Mouse (Mus musculus): ENCODE data around the gene Vav1.

Gene Vav1

DNA sequence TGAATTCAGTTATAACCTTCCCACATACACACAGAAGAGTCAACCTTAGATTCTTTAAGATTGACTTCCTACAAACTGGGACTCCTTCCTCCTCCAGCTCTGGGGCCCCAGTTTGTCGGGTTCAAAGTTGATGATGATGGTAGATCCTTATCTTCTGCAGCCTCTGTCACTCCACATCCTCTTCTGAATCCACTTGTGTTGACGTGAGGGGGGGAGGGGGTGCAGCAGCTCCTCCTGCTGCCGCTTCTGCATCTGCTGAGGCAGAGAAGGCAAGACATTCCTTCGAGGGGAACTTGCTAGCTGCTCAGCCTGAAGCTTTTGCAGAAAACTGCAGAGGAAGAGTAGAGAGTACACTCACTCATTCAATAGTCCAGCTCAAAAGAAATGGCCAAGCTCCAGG, 62.7 kb downstream of the Vav1 start:
- DNase-seq = no peak

DNA sequence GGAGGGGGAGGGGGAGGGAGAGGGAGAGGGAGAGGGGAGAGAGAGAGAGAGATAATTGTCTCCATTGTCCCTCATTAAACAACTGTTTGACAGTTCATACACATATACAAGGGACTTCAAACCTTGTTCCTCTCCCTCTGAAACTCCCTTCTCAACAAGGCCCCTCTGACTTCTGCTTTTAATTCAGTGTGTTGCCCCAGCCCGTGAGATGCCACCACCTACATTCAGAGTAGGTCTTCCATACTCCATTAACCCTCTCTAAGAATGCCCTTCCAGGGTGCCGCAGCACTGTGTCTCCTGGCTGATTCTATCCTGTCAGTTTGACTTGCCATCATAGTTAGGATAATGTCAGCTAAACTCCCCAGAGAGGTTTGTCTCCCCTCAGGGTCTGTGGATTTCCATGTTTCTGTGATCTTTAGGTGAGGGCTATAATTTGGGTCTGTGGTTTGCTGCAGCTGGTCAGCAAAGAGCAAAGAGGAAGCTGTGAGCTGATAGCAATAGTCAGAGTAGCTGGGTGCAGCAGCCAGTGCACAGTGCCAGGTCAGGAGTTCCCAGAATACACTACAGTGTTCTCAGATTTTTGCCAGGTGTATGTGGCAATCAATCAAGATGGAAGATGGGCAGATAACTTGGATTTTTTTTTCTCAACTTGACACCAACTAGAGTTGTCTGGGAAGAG, 65.3 kb downstream of the Vav1 start:
- DNase-seq = no peak

DNA sequence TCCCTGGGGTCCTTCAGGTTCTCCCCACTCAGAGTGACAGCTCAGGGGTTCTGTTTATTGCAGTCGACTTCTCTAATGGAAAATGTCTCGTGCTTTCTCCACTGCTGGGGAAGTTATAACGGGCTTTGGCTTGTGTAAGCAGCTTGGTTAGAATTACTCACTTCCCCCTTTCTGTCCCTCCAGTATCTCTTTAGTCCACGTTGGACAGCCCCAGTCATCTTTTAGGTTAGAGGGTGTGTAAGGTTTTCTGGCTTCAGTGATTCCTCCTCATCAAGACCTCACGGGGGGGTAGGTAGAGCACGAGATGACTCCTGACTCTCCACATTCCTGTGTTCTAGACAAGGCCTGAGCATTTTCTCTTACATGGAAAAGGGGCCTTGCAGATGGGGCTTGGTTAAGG, 68.1 kb downstream of the Vav1 start:
- DNase-seq = no peak

DNA sequence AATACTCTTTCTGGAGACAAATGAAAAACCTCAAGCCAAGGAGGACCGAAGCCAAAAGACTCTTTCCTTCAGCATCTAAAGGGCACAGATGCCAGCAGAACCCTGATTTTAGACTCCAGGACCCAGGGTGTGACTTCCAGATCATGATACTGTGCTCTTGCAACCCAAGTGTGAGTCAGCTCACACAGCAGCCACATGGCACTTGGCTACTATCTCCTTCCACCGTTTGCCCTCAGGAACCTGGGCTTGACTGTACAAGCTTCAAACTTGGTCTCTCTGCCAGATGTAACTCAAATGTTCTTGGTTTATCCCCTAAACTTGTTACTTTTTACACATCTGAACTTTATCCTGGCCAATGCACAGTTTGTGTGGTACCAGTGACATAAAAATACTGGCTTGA, 68.9 kb downstream of the Vav1 start:
- DNase-seq = no peak

DNA sequence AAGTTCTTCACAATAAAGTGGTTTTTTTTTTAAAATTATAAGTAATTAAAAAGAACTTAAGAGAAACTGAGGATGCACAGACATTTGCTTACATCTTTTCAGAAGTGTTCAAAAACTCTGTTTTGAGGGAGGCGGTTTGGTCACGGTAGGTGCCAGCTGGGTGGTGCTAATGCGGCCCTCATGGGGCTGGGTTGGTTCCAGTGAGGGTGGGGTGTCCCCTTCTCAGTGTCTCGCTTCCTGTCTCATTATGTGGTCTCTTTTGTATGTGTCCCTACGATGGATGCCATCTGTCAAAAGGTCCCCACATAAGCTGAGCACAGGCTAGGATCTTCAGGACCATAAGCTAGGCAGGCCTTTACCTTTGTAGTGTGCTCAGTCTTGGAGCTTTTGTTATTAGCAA, 70.2 kb downstream of the Vav1 start:
- no peak for DNase-seq

DNA sequence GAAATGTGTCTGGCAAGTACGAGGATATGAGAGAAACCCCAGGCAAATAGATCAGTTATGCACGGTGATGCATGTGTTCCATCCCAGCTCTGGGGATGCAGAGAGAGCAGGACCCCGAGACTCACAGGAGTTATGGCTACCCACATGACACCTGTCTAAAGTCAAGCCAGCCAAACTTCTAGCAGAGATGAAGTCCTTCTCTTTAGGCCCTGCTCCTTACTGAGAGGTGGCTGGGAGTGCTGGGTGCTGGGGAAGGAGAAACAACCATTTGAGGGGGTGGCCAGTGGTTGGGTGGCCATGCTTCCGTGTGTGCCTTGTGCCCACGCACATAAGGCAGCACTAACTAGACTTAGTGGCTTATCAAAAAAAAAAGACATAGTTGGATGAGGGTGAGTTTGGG, 71.3 kb downstream of the Vav1 start:
- DNase-seq = no peak

DNA sequence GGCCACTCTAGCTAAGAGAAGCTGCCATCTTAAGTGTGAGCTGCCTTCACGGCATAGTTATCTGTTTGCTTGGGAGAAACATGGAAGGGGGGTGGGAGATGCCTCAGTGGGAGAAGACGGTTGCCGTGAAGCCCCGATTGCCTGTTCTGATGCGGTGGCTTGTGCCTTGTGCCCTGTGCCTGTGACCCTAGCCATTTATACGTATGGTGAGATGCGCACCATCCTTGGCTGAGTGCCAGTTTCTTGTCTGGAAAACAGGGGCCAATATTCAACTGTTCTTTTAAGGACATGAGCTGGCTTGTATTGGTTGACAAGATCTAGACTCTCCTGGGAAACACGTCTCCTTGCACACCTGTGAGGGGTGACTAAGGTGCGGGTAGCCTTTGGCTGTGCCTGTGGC, 72.2 kb downstream of the Vav1 start:
- DNase-seq = no peak

DNA sequence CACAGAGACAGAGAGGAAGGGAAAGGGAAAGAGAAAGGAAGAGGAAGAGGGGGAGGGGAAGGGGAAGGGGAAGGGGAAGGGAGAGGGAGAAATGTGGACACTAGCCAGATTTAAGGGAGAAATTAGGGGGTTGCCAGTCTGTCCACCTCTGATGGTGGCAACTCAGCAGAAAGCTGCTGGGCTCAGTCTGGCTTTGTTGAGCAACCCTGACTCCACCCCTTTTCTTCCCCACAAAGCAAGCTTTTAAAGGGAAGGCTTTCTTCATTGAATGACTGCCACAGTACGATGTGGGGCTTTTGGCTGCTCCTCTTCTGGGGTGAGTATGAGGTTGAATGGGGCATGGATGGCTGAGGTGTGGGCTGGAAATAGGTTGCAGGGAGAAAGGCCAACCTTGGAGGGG, 79.5 kb downstream of the Vav1 start, which contains the start of gene Adgre1:
Adgre1 (plus strand) TSS at position 251 of the 400 bp plus-strand sequence.
- no peak for DNase-seq

DNA sequence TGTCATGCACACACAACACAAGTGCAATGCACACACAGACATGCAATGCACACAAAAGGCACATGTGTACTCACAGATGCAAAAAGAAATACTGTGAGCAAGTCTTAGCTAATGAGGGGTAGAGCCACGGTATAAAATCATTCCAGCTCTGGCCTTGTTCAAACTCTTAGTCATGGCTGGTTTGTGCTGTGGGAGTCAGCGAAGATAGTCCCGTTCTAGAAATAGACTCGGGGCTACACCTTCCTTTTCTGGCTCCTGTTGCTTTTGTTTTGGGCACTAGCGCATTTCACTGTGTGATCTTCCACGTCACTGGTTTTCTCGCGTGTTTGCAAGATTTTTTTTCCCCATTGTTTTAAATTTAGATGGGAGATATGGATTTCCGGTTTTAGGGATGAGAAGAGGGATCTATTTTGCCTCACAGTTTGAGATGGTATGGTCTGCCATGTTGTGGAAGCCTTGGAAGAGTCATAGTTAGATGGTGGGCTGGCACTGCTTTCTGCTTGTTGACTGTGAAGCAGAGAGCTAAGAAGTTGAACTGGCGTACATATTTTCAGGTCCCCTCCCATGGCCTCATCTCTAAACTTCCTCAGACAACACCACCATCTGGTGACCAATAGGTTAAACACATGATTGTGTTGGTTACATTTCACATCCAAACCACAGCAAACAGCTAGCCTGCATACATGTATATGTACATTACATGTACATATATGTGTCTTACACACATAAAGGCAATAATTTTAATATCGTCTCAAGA, 80.8 kb downstream of the Vav1 start:
- no peak for DNase-seq
